Mouse (Mus musculus) inflammation-experienced regulatory T-cells, adult 6 months (primary cell): ENCODE results near the gene Cltc. TPM values are rescaled to one million over a fixed set of nuclear protein-coding genes. Genes with fewer than 3 reads are reported as not detected.
A peak's percentile ranks its signal among the peaks of the same experiment; 100 is the strongest.
"Not testable (repeated sequence)": the region's sequence is repeated elsewhere in the genome, so short reads cannot be mapped to it uniquely, and the experiment has no call there.

Experiments
- ATAC-seq: one replicate; pipeline ENCODE4 v1.8.0; 2017
- polyA plus RNA-seq, 3 experiments: library from polyadenylated mRNA; unstranded; fragments of 100-300 nt; shearing (Covaris generic); gene quantifications; one replicate each; pipeline ENCODE4 v1.2.1; 2017

Cltc gene
- polyA plus RNA-seq, 3 experiments from 2014 or later, result 73.6 to 108 (median 79.1) TPM

GRCm38 (mm10) chr11:86738308-86738707 is 19.1 kb downstream of the Cltc start:
- ATAC-seq, result not testable (repeated sequence)

DNA sequence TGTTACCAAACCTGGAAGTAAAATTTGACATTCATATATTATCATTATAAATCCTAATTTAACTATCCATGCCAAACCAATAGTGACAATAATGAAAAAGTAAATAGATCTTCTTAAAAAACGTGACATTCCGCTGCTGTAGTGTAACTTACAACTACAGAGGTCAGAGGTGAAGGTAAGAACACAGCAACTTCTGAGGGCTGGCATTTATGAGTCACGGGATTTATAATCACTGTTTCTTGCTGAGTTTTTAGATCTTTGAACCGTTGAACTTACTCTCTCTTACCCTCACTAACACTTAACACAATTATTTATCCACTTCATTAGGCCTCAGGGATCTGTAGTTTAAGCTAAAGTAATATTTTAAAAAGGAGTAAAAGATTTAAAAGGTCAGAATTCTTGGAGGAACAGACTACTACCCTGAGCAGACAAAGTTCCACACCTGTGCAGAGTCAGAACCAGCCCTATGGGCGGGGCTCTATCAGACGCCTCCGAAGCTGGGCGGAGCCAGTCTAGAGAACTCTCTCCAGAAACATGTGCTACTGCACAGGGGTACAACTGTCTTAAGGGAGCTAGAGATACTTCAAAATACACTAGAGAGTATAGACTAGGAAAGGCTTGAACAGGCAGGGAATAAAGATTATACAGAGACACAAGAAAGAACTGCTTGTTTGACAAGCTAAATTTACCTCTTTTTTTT is 19.9 kb downstream of the Cltc start:
- ATAC-seq, result no peak

GRCm38 (mm10) chr11:86734993-86735392 is 22.4 kb downstream of the Cltc start:
- ATAC-seq, result no peak

GRCm38 (mm10) chr11:86734241-86734939 is 23.0 kb downstream of the Cltc start:
- ATAC-seq, result no peak

DNA sequence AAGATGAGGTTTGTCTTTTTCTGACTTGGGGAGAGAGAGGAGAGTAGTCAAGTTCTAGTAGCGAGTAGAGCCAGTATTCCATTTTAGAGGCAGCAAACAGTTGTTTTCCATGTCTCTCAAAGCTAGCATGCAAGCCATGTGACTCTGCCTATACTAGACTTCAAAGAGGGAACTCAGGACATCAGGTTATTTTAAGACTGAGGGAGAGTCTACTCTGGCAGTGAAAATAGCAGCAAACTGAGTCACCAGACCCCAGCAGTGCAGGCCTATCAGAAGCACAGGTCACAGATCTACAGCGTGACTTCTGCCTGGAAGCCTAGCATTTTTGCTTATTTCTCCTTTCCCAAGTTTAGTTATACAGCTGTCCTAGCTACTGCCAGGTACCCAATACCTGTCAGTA is 25.9 kb downstream of the Cltc start:
- ATAC-seq, result no peak

DNA sequence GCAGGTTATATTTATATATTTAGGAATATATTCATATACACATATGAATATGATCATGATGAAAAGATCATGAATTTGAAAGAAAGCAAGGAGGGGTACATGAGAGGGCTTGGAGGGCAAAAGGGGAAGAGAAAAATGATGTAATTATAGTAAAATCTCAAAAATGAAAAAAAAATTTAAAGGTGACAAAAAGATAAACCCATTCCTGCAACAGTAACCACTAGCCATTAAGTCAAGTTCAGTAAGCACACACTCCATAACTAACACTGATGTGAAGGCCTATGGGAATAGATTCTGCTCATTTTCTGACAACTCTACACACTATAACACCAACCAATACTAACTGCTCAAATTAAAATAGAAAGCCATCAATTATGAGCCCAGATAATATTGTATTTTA is 31.8 kb downstream of the Cltc start:
- no peak for ATAC-seq

DNA sequence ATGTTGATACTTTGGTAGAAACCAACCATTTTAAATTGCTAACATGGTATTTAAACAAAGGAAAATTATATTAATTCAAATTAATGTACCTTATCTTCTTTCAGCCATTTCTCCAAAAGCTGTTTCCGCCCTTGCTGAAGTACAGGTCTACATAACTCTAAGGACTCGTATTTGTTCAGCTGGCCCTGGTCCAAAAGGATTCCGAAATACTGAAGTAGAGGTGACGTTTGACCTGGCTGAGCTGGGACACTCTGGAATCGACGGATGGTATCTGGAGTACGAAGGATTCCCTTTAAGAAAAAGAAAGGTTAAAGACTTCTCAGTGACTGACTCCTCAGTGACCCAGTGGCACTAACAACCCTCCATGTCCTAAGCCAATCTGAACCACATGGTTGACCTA is 32.4 kb downstream of the Cltc start:
- no peak for ATAC-seq

DNA sequence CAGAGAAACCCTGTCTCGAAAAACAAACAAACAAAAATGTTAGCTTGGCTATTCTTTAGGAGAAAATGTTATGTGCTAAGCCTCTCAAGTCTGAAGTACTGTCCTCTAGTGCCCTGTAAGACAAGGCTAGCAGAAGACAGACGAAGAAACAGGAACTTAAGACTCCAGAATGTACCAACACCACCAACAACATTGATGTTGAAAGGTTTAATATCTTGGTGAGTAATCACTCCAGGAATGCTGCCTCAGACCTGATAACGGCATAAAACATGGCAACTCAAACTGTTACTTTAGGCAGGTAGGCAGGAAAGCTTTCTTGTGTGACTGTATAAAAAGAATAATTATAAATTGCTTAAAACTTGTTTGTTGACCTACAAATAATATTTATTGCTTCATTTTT is 33.4 kb downstream of the Cltc start:
- no peak for ATAC-seq

DNA sequence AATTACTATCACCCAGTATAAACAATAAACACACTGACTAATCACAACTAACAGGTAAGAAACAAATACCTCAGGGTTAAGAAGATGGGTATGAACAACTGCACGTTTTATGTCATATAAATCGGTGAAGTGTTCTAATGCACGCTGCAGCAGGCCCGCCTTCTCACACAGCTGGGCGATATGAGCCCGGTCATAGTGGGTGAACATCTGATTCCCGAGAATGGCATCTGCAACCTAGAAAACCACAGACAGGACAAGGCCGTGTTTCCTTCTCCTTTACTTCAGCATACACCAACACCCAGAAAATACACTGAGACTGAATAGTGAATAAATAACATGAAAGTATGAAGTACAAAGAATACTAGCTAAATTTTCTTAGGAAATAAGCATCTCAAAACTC is 38.0 kb downstream of the Cltc start:
- ATAC-seq, result no peak

DNA sequence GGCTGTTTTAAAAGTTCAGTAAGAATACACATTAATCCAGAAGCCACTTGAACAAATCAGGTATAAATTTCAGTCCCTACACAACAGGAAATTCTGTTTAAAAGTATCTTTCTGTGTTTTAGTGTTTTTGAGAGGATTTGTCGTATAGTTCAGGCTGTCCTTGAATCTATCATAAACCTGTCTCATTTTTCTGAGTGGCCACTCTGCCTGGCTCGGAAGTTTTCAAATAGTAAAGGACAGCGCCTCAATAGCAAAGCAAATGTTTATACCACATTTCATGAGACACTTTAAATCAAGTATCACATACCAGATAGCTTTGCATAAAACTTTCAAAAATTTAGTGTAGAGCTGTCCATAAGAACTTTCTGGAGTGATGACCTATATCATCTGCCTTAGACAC is 39.0 kb downstream of the Cltc start:
- ATAC-seq, result no peak

DNA sequence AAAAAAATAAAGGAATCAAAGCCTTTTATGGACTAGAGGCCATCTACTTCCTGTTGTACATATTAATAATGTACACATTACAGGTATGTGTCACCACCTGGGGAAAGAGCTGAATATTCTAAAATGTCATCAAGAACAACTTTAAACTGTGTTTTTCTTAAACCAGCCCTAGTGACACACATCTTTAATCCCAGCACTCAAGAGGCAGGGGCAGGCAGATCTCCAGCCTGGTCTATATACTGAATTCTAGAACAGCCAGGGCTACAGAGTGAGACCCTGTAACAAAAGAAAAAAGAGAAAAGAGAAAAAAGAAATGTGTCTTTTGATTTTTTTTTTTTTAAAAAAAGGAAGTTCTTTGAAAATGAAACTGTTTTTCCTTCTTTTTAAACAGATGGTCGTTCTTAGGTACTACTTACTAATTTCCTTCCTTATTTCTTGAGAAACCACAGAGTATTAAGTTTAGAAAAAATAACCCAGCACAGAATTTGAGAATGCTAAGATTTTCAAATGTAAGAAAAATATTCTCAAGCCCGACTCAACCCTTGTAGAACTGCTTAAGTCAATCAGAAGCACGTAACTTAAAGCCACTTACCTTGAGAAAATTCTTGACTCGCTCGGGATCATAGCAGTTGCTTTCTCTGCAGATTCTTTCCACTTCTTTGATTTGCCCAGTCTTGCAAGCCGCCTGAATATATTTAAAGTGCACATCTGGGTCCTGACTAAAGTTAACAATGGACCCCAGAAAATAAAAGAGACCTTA is 39.9 kb downstream of the Cltc start:
- ATAC-seq, result no peak

- ATAC-seq, result no peak
These were observed 42.8 kb downstream of the Cltc start for GRCm38 (mm10) chr11:86714606-86715005.

- ATAC-seq, result no peak
These were observed 56.2 kb downstream of the Cltc start for GRCm38 (mm10) chr11:86701151-86701550.

DNA sequence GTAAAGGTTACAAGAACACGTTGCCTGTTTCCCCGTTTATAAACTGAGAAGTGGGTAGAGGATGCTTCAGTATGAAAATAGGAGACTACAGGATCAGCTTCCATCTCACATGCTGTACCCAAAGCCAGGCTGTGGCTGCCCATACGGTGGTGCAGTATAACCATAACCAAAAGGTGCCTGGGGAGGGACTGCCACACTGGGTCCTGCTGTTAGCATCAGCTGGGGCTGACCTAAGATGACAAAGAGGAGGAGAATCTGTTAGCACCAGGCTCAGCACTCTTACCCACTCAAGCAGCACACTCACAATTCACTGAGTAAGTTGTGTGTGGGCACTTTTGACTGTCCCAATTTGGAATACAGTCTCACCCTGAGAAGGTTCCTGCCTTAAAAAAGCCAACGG is 61.9 kb downstream of the Cltc start:
- no peak for ATAC-seq

- ATAC-seq, result no peak
These were observed 64.8 kb downstream of the Cltc start for GRCm38 (mm10) chr11:86692546-86692945.

- no peak for ATAC-seq
These were observed 65.4 kb downstream of the Cltc start for GRCm38 (mm10) chr11:86691956-86692355.

- no peak for ATAC-seq
These were observed 65.9 kb downstream of the Cltc start for GRCm38 (mm10) chr11:86691482-86691881.

- ATAC-seq, result no peak
These were observed 67.0 kb downstream of the Cltc start for GRCm38 (mm10) chr11:86690383-86690782.

DNA sequence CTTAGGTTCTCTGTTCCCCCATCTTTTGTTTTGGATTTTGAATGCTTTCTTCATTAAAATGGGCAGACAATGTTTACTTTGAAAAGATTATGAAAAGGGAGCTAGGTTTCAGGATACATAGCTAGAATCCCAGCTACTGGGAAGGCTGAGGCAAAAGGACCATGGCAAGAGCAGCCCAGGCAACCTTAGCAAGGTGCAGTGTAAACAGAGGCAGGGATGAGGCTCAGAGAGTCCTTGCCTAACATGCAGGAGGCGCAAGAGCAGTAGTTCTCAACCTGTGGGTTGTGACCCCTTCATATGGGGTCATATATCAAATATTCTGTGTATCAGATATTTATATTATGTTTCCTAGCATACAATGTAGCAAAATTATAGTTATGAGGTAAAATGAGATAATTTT is 72.0 kb downstream of the Cltc start:
- no peak for ATAC-seq

DNA sequence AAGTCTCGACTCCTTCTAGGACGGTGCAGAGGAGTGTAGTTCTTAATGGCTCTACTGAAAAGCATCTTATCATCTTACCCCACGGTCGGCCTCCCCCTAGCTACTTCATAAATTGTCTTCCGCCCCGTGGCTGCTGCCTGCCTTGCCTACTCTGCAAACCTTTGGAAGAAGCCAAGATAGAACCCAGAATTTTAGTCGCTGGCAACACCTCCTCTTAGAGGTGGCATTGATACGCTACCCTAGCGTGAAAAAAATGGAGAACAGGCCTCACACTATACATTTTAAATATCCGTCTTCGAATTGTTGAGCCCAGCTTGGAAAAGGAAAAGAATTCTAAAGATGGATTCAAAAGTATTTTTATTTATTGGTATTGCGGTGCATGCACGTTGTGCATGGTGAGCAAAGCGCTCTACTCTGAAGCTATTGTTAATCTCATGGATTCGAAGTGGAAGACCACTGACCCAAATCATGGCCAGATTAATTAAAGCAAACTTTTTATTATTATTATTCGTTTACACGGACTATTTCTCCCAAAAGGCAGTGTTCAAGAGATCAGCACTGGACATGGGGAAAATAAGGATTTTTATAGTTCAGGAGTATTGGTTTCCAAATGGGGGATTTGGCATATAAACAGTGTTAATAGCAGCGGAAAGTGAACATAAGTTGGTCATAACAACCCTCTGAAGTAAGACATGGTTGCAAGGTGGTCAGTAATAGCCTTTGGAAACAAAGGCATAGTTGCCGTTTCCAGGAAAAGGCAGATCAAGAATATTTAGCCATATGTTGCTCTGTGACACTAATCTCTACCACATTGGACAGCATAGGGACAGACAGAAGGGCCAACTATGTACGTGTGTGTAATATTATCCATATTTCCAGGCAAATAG is 73.0 kb downstream of the Cltc start:
- ATAC-seq, result peak; percentile 21

GRCm38 (mm10) chr11:86683395-86684125 is 73.8 kb downstream of the Cltc start, which contains the start of the genes Vmp1 and Ptrh2:
Gene Vmp1, minus strand, starts transcription at chr11:86683836.
Gene Ptrh2, plus strand, starts transcription at chr11:86683985.
- ATAC-seq, result peak; percentile 83

DNA sequence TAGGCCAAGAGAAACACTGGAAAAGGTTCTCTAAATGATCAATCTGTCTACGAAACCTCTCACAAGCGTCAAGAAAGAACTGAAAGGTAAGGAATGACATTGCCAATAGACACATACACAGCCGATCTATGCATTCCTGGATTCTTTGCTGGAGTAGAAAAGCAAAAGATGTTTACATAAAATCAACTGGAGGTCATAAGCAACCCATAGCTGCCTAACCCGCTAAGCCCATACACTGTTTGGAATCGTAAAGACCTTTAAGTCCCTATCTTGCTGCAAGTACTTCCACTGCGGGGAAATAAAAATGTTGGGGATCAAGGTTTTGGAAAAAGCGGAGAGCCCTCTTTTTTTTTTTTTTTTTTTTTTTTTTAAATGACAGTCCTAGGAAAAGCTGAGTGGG is 74.5 kb downstream of the Cltc start:
- ATAC-seq, result no peak
